Mouse (Mus musculus): ENCODE data around the gene Gstt3.

- no peak for TF ChIP-seq CTCF (IDR thresholded peaks at IDR 0.05; ENCODE audit: control insufficient read depth, insufficient read depth, low read length)
- TF ChIP-seq POLR2A (IDR thresholded peaks at IDR 0.05; ENCODE audit: borderline replicate concordance, control insufficient read depth, low read depth, low read length) = no peak
Observed at GRCm38 (mm10) chr10:75756719-75757118, 24.5 kb downstream of the Gstt3 start.

Measured in bone marrow, adult 2 months (tissue).